Mouse (Mus musculus) gonadal fat pad, adult 2 months (tissue): ENCODE measurements around the gene Gapvd1. TPM values are rescaled to one million over a fixed set of nuclear protein-coding genes. Genes with fewer than 3 reads are reported as not detected.

Experiments
- DNase-seq: peaks from one replicate; pipeline ENCODE4 v3.0.0-alpha.2; 2012; ENCODE audit warnings: low read depth
- polyA plus RNA-seq: library from polyadenylated mRNA; depleted of rRNA; stranded (reverse); fragments of >200 nt; gene quantifications from 2 replicates; pipeline ENCODE4 v1.2.3, GENCODE M21; 2012

The Gapvd1 gene
- polyA plus RNA-seq, 1 experiment = 20.6 TPM

DNA sequence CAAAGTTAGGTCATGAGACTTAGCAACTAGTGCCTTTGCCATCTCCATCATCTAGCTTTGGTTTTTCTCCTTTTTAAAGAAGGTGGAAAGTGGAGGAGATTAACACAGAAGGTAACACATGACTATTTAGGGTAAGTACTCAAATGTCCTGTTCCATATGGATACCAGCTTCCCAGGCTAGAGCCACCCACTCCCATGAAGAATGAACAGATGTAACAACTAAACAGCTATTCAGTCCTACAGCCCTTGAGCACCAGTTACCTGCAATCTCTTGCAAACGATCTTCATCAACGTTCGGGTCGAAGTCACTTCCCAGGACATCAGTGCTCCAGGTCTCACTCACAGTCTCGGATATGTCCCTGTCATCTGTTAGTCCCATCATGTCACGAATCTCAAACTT is 43.1 kb downstream of the Gapvd1 start:
- no peak for DNase-seq

DNA sequence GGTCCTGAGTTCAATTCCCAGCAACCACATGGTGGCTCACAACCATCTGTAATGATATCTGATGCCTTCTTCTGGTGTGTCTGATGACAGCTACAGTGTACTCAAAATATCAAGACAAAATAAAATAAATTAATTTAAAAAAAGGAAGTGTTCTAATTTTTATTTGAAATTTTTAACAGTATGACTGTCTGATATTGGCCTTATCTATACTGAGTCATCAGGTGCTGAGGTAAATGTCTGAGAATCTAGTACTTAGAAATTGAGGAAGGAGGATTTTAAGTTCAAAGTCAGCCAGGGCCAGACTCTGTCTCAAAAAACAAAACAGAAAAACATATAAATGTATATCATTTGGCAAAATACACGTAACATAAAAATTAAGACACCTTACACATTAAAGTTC is 46.4 kb downstream of the Gapvd1 start:
- no peak for DNase-seq

DNA sequence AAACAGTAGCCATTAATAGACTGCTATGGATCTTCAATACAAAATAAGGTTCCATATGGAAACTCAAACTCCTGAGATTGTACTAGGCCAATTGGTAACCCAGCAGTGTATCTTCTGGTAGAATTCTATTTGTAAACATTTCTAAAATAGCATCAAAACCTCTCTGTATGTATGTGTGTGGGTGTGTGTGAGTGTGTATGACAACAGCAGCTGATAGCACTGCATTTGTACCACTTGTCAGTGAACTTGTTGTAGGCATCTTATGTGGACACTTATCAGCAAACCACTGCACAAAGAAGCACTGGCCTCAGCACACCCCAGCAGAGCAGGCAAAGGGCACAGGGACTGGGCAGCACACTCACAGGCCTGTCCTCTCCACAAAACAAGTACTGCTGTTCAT is 58.4 kb downstream of the Gapvd1 start:
- DNase-seq = no peak

DNA sequence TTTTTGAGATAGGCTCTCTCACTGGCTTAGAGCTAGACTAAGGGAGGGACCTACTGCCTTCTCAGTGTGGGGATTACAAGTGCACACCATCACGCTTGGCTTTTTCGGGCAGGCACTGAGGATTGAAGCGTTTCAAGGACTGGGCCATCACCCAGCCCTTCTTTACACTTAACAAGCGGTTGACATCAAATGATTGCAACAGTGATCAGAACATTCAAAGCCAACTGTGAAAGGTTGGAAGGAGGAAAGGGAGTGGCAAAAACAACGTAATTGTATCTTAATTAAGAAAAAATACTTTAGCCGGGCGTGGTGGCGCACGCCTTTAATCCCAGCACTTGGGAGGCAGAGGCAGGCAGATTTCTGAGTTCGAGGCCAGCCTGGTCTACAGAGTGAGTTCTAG is 62.2 kb downstream of the Gapvd1 start:
- DNase-seq = no peak

DNA sequence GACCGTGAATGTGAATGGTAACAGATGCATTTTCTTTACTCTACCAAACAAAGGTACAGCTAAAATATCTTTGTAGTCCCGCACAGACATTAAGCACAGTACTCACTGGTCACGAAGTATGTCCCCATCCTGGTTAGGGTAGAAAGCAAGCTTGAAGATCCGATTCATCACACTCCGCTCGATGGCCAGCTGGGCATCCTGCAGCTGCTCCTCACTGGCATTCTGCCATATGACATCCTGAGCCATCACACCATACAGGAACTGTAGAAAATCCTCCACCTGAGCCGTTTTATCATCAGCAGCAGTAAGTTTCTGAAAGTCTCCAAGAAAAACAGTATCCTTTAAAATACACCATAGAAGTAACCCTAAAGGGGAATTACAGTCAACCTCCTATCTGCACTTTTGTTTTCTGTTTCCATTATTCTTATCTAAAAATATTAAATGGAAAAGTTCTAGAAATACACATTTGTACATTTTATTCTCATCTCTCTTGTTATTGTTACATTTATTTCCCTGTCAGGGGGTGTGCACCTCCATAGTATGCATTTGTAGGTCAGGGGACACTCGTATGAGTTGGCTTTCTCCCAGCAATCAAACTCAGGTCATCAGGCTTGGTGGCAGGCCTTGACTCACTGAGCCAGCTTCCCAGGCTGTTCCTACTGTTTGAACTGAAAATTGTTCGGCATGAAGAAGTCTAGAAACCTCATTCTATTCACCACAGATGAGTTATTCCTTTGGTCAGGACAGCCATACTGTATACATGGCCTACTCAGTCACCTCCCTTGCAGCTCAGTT is 70.8 kb downstream of the Gapvd1 start:
- no peak for DNase-seq

DNA sequence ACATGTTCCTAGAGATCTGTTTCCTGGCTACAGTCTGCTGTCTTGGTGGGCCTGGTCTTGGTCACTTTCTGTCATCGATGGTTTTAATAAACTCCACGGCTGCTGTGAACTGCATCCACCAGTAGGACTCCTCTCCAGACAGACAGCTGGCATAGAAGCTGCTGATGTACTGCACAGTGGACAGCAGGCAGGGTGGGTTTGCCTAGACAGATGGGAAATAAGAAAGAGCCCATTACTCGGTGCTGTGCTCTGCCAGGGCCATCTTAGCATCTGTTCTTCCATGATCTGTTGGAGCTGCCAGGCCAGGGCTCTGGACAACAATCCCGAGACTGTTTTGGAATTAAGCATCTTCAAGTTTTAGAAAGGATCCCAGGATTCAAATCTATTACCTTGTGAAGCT is 77.1 kb downstream of the Gapvd1 start:
- DNase-seq = no peak

DNA sequence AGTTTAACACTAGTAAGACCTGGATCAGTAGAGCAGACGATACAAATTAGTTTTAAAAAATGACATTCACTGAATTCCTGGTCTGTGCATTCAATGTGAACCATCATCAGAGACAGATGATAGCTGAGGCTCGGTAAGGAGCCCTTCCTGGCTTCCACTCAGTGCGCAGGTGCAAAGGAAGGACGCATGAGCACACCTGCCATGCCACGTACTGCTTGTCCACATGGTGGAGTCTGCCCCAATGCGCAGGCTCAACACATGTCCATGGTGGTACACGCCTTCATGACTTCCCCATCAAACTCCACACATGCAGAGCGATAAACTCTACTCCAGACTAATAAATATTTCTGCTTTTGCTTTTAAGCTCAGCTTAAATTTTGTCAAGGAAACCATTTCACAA is 78.0 kb downstream of the Gapvd1 start:
- no peak for DNase-seq

DNA sequence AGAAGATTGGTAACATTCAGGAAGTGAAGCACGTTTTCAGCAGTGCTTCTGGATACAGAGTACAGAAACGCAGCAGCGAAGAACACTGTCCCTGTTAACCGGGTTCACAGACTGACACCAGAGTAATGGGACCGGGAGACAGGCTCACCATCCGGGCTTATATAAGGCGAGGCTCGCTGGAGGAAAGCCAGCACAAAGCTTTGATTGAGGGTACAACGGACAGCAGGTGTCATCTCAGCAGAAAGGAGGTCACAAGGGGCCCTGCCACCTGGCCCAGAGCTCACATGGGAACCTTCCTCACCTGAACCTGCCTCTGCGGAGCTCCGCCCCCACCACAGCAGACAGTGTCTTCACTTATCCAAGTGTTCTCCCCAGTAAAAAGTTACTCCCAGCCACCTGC is 81.2 kb downstream of the Gapvd1 start:
- no peak for DNase-seq

DNA sequence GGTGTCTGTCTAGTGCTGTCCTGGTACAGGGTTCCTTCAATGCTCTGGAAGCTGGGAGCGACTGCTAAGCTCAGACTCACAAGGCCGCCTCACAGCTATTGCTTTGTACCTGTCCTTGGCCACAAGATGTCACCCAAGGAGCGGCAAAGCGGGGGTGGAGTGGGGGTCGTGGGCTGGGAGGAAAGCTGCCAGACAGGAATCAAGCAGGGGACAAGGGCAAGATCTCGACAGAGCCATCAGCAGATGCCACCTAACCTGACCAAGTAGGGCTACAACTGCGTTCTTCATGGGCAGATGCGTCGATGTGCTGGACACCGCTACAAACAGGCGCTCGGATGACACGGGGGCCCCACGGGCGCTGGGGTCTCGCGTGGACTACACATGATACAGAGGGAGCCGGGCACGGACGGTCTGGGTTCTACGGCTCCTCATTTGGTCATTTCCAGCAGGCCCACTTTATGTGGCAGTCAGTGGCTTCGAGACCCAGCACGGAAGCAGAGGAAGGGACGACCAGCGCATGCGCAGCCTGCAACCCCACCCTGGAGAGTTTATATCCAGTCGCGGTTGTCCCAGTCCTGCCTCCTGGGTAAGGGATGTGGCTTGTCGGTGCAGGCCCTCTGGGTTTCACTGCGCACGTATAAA is 83.5 kb downstream of the Gapvd1 start:
- no peak for DNase-seq

DNA sequence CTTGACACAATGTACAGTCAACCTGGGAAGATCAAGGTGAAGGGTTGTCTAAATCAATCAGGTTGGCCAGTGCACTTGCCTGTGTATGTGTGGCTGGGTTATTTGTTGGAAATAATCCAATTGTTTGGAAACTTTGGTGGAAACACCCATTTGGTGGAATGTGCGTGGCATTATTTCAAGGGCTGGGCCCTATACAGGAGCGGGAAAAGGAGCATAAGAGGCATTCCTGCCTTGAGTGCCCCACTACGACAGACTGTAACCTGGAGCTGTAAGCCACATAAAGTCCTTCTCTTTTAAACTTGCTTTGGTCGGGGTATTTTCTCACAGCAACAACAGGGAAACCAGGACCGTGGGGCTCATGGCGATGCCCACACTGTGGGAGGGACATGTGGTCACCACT is 84.6 kb downstream of the Gapvd1 start:
- no peak for DNase-seq

DNA sequence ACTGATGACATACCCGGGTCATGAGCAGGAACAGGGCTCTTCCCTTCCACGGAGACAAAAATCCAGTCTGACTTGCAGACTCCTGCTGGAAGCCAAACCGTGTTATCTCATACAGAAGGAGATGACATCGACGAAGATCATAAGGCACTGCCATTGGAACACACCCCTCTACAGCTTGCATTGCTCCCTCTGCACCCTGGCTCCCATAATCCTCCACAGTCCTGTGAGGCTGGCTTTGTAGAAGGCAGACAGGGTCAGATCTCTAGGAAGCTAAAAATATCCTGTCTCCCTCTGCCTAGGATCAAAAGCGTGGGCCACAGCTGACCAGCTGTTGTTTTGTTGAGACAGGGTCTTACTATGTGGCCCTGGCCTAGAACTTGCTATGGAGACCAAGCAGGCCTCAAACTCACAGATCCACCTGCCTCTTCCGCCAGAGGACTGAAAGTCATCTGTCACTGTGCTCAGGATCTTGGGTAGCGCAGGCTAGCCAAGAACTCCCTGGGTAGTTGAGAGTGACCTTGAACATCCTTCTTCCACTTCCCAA is 85.8 kb downstream of the Gapvd1 start:
- DNase-seq = no peak

DNA sequence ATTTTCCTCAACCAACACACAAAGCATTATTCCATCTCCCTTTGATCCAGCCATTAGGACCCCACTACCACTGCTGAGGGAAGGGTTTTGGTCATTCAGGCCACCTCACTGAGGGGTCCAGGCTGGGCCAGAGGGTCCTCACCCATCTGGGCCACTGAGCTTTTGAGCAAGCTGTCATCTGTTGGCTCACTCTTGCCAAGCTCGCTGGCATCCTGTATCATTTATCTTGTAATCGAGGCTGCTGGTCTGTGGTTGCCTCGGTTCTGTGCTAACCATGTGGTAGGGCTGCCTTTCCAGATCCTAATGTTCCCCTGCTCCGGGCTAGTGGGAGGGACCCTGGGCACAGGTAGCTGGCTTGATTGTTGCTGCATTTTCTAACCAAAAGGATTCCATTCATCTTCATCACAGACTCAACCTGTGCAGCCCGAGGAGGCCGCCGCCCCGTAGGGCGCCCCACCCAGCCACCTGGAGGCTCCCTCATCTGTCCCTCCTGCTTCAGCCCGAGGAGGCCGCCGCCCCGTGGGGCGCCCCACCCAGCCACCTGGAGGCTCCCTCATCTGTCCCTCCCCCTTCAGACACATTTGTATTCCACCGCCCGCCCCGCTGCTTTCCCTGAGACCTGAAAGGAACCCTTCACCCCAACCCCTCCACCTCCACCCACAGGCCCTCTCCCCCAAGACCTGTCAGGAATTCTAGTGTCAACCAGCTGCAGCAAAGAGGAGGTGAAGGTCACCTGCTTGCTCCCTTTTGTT is 86.4 kb downstream of the Gapvd1 start:
- DNase-seq = no peak

DNA sequence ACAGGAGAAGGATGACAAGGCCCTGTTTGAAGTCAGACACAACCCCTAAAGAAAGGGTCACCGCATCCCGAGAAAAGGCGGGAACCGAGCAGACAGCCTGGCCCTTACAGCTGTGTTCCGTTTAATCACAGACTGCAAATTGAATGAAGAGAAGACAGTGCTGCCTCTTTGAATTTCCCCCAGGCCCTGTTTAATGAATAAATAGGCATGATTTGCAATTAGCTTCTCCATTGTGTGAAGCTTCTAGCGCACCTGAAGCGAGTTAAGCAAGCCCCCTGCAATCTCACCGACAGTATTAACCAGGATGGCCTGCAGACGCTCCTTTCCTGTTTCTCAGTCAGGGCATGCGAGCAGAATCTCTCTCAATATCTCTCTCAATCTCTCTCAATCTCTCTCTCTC is 87.2 kb downstream of the Gapvd1 start:
- DNase-seq = no peak

DNA sequence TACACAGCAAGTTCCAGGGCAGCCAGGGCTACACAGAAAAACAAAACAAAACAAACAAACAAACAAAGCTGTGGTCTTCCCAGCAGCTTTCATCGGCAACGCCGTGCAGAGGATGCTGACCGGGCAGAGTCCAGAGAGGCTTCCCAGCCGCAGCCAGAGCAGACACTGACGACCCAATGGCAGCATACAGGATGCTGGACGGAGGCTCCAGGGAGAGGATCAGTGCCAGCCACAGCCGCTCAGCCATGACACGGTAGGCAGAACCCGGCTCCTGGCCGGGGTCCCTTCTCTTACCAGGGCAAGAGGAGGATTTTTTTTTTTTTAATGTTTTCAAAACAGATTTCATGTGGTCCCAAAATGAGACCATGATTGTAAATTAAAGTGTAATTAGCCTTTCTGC is 107.6 kb downstream of the Gapvd1 start:
- no peak for DNase-seq

DNA sequence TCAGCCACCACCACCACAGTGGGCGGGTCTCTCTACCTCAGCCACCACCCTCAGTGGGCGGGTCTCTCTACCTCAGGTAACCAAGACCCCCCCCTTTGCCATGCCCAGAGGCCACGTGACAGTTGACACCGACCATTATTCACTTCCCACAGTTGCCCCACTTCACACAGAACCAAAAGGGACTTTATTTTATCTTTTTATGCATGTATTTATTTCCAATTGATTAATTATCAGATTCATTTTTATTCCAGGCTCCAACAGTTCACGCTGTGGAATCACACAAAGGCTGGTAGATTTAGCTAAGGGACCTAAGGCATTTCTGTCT is 108.5 kb downstream of the Gapvd1 start:
- DNase-seq = no peak

DNA sequence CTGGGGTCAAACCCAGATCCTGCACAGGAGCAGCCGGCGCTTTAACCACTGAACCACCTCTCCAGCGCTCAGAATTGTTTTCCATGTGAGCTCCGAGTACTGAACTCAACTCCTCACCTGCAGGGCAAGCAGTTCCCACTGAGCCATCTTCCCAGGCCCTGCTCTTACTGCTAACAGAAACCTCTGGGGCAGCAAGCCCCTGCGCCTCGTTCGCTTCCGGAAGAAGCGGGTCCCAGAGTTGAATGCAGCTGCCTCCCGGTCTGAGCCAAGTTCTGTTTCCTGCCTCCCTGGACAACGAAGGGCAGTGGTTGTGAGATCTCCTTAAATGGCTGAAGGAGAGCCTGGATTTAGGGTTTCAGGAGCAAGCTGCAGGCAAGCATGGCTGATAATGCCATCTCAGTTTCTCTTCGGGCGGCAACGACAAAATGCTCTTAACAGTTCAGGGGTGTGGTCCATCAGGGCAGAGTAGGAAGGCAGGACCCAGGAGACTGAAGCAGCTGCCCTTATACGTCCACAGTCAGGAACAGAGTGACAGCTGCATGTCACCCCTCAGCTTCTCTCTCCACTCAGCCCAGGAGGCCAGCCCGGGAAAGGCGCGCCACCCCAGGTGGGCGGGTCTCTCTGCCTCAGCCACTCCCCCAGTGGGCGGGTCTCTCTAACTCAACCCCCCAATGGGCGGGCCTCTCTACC is 109.0 kb downstream of the Gapvd1 start:
- DNase-seq = peak; percentile 28

DNA sequence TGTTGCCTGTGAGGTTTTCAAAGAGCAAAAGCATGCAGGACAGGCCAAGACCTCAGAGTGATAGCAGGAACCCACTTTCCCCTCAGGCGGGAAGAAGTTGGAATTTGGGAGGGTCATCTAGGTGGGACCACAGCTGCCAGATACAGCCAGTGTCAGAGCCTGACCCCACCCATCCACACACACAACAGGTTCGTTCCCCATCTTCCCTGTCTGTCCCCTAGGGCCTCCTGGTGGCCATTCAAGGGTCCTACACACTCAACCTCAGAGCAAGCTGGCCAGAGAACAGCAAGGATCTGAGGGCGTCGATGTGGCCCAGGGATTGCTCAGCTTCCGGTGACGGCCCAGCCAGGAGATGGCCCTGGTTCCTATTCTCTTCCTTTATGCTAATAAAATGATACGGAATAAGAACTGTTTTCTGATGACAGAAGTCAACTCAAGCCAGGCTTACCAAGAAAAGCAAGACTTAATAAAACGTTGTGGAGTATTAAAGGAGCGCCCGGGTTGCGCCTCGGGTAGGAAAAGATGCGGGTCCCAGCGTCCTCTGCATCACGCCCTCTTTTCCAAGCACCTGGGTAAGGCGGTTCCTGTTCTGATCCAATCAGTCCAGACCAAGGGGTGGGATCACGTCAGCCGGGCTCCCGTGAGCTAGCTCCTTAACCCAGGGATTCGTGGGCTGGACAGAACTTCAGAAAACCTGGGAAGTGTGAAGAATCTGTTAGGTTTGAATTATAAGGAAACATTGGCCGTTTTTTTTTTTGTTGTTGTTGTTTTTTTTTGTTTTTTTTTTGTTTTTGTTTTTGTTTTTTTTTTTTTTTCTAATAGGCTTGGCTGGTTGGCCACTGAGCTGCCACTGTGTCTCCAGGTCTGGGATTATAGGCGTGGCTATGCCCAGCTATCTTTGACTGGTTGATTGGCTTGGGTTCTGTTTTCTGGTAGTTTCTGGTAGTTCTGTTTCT is 110.2 kb downstream of the Gapvd1 start:
- DNase-seq = no peak

DNA sequence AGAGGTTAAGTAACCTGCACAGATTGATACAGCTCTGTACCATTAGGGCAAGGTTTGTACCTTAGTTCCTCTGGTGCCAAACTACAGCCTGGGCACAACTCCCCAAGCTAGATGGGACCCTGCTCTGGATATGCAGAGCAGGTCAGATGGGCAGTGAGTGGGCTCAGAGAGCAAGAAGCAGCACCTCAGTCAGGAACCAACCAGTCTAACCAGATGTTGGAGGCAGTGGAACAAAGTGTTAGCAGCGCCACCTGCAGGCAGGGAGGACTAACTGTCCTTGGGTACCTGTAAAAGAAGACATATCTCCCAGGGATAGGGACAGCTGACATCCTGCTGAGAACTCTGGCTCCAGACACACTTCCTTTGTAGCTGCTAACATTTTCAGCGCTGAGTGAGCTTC is 112.7 kb downstream of the Gapvd1 start:
- no peak for DNase-seq

DNA sequence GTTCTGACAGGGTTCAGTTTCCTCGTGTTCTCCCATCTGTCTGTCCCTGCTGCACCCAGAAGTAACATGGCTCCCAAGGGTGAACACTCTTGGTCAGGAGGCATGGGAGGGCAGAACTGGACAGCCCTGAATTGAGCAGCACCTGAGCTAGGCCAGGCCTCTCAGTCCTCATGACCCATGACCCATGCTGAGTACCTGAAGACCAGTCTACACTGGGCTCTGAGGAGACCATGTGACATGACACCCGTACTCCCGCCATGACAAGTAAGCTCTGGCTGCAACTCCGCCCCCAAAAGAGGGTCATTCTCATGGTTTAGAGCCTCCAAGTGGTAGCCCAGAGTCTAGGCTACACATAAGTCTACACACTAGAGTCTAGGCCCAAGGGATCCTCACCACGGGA is 115.3 kb downstream of the Gapvd1 start:
- no peak for DNase-seq

DNA sequence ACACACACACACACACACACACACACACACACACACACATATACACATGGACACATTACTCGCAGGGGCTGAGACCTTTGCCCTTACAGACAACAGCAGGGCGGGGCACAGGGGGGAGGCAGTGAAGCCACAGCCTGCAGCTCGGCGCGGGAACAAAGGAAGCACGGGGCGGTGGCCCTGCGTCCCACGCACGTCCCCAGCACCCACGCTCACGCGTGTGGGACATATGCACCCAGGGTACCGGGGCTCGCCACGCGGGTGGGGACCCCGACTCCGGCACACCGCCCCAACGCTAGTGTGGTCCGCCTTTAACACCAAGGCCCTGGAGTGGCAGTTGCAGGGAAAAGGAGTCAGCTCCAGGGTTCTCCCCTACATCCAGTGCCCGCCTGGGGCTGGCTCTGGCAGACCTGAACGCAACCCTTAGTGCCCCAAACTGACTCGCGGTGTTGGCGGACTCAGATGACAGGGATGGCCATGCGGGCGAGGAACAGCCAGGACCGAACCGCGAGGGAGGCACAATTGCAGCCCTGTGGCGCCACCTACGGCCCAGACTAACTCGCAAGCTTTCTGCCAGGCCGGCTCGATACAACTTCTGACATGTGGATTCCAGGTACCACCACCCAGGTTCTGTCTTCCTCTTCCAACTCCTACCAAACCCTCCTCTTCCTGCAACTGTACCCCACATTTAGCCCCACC is 115.9 kb downstream of the Gapvd1 start:
- no peak for DNase-seq
